Mouse (Mus musculus): ENCODE measurements around the gene Ctrb1. TPM values are rescaled to one million over a fixed set of nuclear protein-coding genes. Genes with fewer than 3 reads are reported as not detected.

Gene Ctrb1
- not detected in 2 replicates for polyA plus RNA-seq (2015; fragmentation: Nextera tagmentation; extraction: Ambion mirVana)

DNA sequence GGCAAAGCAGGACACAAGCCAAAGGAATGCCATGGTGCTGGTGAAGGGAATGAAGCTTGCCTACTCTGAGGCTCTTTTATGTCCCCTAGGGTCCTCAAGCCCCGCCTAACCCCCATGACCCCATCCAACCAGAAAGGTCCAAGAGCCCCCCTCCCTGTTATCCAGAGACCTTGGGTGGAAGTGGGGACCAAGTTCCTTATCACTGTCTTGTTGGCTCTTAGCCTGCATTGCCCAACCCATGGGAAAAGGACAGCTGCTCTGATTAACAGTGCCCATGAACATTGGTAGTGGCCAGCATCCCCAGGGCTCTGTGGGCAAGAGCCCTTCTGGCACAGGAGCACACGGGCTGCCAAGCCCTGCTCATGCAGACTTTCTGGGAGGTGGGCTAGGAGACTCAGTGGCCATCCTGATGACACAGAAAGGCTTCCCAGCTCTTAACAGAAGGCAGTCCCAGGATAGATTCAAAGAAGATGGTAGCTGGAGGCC, at the start of gene Ctrb1:
Ctrb1 (minus strand) TSS at position 51 of the 486 bp plus-strand sequence.

DNA sequence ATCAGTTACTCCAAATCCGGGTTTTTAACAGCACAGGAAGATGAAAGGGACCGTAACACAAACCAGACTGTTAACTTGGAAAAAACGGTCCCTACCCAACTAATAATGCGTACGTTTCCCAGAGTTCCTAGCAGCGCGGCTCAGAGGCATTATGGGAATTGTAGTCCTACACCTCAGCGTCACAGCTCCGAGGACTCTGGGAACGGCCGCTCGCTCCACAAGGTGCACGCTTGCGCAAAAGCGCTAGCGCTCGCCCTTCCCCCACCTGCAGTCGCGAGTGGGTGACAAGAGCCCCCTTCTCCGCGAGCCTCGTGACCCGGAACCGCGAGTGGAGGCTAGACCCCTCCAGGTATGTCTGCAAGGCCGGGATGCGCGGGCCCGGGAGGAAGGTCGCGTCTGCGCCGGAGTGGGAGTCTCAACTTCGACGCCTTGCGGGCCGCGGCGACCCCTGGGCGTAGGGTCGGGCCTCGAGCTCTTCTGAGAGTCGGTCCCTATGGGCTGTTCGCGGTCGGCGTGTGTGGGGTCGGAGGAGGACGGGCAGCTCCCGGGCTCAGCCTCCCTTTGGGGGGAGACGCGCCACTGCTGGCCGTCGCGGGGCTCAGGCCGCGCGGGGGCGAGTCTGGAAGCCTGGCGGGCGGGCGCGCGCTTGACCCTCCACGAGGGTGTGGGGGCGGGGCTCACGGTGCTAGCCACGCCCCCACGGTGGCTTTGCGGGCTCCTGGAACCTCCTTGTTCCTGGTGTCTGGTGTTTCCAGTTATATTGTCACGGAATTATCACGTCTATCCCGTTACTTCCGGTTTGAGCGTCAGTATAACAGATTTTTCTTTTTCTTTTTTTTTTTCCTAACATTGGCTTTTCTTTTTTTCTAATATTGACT, 47.3 kb downstream of the Ctrb1 start, which contains the start of gene Zfp1:
Zfp1 (plus strand) TSS at position 138 of the 878 bp plus-strand sequence.

Small RNAs within 50 kb of the gene (microRNA-seq; reads per million reads assigned to microRNA genes)
- not detected for gene Mir7076

Other genes starting within 250 kb of the Ctrb1 start
- 6.3 and 6.8 TPM in 2 replicates for gene Wdr59, start 168.9 kb downstream of the Ctrb1 start, polyA plus RNA-seq (2015; fragmentation: Nextera tagmentation; extraction: Ambion mirVana)
- 91.2 and 94.2 TPM in 2 replicates for gene Znrf1, start 154.9 kb downstream of the Ctrb1 start, polyA plus RNA-seq (2015; fragmentation: Nextera tagmentation; extraction: Ambion mirVana)
- 2.9 TPM in 2 replicates for gene Ldhd, start 60.6 kb downstream of the Ctrb1 start, polyA plus RNA-seq (2015; fragmentation: Nextera tagmentation; extraction: Ambion mirVana)
- gene Zfp1, start 47.6 kb downstream of the Ctrb1 start, polyA plus RNA-seq (2015; fragmentation: Nextera tagmentation; extraction: Ambion mirVana) = 21.2 and 23.4 TPM in 2 replicates
- 34.7 and 36.6 TPM in 2 replicates for gene Bcar1, start 52.8 kb upstream of the Ctrb1 start, polyA plus RNA-seq (2015; fragmentation: Nextera tagmentation; extraction: Ambion mirVana)
- gene Cfdp1, start 163.3 kb upstream of the Ctrb1 start, polyA plus RNA-seq (2015; fragmentation: Nextera tagmentation; extraction: Ambion mirVana) = 144 and 161 TPM in 2 replicates
- 3.9 and 4.1 TPM in 2 replicates for gene Tmem170, start 185.7 kb upstream of the Ctrb1 start, polyA plus RNA-seq (2015; fragmentation: Nextera tagmentation; extraction: Ambion mirVana)
- 3.0 and 3.6 TPM in 2 replicates for gene Chst5, start 219.4 kb upstream of the Ctrb1 start, polyA plus RNA-seq (2015; fragmentation: Nextera tagmentation; extraction: Ambion mirVana)
- 13.2 and 14.0 TPM in 2 replicates for gene Tmem231, start 242.9 kb upstream of the Ctrb1 start, polyA plus RNA-seq (2015; fragmentation: Nextera tagmentation; extraction: Ambion mirVana)
- 467 and 482 TPM in 2 replicates for gene Gabarapl2, start 249.7 kb upstream of the Ctrb1 start, polyA plus RNA-seq (2015; fragmentation: Nextera tagmentation; extraction: Ambion mirVana)